Mouse (Mus musculus) spleen, adult 18-20 months (tissue): Measurements from ENCODE around the gene Ren1.
A peak's percentile ranks its signal among the peaks of the same experiment; 100 is the strongest.
"Not testable (repeated sequence)": the region's sequence is repeated elsewhere in the genome, so short reads cannot be mapped to it uniquely, and the experiment has no call there.

Source experiments
- DNase-seq, 2 experiments: peaks; one replicate each; pipeline ENCODE4 v3.0.0; 2022; ENCODE audit warnings: mixed read lengths in 2 of 2

The Ren1 gene

GRCm38 (mm10) chr1:133350210-133350609 lies at the start of gene Ren1:
TSS of gene Ren1 (plus strand) at chr1:133350510.
- no peak for DNase-seq

- no peak for DNase-seq
Observed at GRCm38 (mm10) chr1:133302540-133302939, 47.8 kb upstream of the Ren1 start.

GRCm38 (mm10) chr1:133306842-133307241 lies 43.5 kb upstream of the Ren1 start:
- peak; percentile 51 to 74 for DNase-seq

GRCm38 (mm10) chr1:133307318-133307717 lies 43.0 kb upstream of the Ren1 start:
- DNase-seq, result peak in 1 of 2 experiments; percentile 21

GRCm38 (mm10) chr1:133309652-133310267 lies 40.5 kb upstream of the Ren1 start, which contains the start of gene Golt1a:
TSS of gene Golt1a (plus strand) at chr1:133309800.
- DNase-seq, result no peak

GRCm38 (mm10) chr1:133311240-133311639 lies 39.1 kb upstream of the Ren1 start:
- DNase-seq, result no peak

GRCm38 (mm10) chr1:133311946-133312345 lies 38.4 kb upstream of the Ren1 start:
- no peak for DNase-seq

- DNase-seq, result peak; percentile 21 to 58
Observed at GRCm38 (mm10) chr1:133314364-133314763, 35.9 kb upstream of the Ren1 start.

GRCm38 (mm10) chr1:133315775-133316174 lies 34.5 kb upstream of the Ren1 start:
- DNase-seq, result no peak

GRCm38 (mm10) chr1:133316577-133316976 lies 33.7 kb upstream of the Ren1 start:
- no peak for DNase-seq

GRCm38 (mm10) chr1:133317149-133317548 lies 33.2 kb upstream of the Ren1 start:
- DNase-seq, result no peak

- DNase-seq, result no peak
Observed at GRCm38 (mm10) chr1:133321267-133321925, 28.9 kb upstream of the Ren1 start, which contains the start of gene Kiss1. TSS of gene Kiss1 (plus strand) at chr1:133321875.

GRCm38 (mm10) chr1:133323333-133323732 lies 27.0 kb upstream of the Ren1 start:
- DNase-seq, result no peak

GRCm38 (mm10) chr1:133325951-133326350 lies 24.4 kb upstream of the Ren1 start:
- DNase-seq, result no peak

- no peak for DNase-seq
Observed at GRCm38 (mm10) chr1:133327094-133327493, 23.2 kb upstream of the Ren1 start.

GRCm38 (mm10) chr1:133328299-133328795 lies 22.0 kb upstream of the Ren1 start:
- no peak for DNase-seq

- DNase-seq, result no peak
Observed at GRCm38 (mm10) chr1:133328896-133329637, 21.2 kb upstream of the Ren1 start.

- no peak for DNase-seq
Observed at GRCm38 (mm10) chr1:133329638-133329964, 20.7 kb upstream of the Ren1 start.

- no peak for DNase-seq
Observed at GRCm38 (mm10) chr1:133331142-133331541, 19.2 kb upstream of the Ren1 start.

GRCm38 (mm10) chr1:133332656-133333430 lies 17.5 kb upstream of the Ren1 start:
- DNase-seq, result no peak

GRCm38 (mm10) chr1:133333937-133334336 lies 16.4 kb upstream of the Ren1 start:
- DNase-seq, result no peak

- DNase-seq, result not testable (repeated sequence)
Observed at GRCm38 (mm10) chr1:133340403-133340802, 9.9 kb upstream of the Ren1 start.

GRCm38 (mm10) chr1:133344357-133344756 lies 6.0 kb upstream of the Ren1 start:
- no peak for DNase-seq
